Mouse (Mus musculus): ENCODE measurements around the gene Ms4a3.

Gene Ms4a3

GRCm38 (mm10) chr19:11640732-11641131 is at the start of gene Ms4a3:
TSS of gene Ms4a3 (minus strand) at chr19:11640851.
- no peak for DNase-seq

- DNase-seq, result no peak
These were observed 20.9 kb upstream of the Ms4a3 start for GRCm38 (mm10) chr19:11661562-11661961.

DNA sequence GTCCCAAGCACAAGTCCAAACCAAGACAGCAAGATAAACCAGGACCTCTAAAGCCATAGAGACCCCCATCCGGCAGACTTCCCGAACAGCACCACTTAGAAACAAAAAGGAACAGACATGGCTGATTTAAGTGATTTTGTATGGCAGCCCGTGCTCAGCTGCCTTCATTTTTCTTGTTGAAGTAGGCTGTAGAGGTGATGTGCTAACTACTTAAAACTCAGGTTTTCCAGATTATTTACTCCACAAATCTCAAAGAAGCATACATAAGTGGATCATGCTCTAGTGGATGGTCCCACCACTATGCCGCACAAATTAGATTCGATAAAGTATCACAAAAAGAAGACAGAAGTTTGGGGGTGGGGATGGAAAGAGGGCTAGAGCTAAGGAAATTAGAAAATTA is 19.8 kb upstream of the Ms4a3 start, which contains the start of gene Oosp2:
Gene Oosp2, minus strand, starts transcription at position 101 of the 400 bp plus-strand sequence.
- no peak for DNase-seq

DNA sequence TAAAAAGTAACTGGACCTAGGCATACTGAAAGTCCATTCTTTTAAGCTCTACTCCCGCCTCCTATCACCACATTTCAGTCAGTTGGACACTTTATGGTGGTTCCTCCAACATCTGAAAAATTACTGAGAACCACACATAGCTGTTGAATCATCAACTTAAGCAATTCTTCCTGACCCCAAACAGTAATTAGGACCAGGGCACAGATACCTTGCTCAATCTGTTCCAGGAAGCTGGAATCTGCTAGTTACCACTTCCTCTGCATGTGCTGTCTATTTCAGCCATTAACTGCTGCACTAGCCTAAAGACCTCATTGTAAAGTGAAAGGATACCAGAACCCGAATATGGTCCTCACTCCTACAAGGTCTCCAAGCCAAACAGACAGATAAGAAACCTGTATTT is 18.5 kb upstream of the Ms4a3 start:
- DNase-seq, result no peak

DNA sequence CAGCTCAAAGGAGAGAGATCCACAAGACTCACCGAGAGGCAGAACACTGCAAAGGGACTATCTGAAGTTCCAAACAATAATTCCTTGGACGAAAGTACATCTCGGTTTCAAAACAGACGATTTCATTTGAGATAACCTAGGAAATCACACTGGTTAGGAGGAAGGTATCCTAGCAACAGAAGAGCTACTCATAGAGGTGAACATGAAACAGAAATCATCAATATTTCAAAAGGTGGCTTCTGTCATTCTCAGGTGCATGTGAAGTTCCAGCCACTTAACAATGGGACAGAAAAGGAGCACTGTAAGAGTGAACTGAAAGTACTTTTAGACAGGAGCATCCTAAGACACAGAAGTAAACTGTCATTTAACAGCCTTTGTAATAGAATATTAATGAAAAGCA is 8.9 kb upstream of the Ms4a3 start:
- DNase-seq, result no peak

GRCm38 (mm10) chr19:11646166-11646565 is 5.5 kb upstream of the Ms4a3 start:
- DNase-seq, result no peak

- DNase-seq, result no peak
These were observed 1.6 kb downstream of the Ms4a3 start for GRCm38 (mm10) chr19:11639038-11639437.

DNA sequence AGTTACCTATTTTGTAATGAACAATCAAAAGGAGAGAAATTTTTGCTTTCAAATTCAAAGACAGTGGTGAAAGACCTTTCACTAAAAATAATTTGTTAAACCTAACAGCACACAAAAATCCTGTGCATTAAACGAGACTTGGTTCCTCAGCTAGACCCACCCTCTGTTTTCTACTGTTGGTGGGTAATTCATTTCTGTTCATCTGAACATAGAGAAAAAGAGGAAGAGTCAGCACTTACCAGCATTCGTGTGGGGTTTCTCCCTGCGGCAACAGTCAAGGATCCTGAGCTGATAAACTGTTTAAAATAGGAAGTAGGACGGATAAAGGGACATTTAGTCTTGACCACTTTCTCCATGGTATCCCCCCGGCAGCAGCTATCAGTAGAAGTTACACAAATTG is 5.1 kb downstream of the Ms4a3 start:
- no peak for DNase-seq

DNA sequence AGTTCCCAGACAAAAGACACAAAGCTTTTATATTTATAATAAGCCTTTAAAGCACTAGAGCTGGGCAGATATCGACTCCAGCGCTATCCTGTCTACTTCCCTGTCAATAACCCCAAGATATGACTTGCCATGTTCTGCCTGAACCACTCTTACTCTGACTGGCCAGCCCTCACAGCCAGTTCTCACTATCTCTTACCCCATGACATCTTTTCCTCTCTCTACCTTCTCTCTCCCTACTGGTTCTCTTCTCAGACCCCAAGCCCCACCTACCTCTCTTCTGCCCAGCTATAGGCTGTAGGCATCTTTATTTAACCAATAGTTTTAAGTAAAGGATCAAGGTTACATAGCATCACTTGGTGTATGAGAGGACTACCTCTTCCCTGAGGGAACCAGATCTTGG is 6.3 kb downstream of the Ms4a3 start:
- no peak for DNase-seq

DNA sequence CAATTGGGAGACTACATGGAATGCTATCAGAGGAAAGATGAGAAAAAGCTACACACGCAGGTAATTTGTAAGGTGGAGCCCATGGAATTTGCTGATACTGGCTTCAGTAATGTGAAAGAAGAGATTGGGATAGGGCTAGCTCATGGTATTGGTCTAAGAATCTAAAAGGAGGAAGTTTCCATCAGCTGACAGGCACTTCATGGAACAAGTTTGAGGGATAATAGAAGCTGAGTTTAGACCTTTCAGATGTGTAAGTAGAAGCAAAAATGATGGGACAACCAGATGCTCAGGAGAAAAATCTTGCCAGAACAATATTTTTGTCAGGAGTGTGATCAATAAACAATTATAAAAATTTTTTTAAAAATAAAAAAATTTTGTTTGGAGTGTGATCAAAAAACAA is 6.9 kb downstream of the Ms4a3 start:
- DNase-seq, result no peak

GRCm38 (mm10) chr19:11625231-11625630 is 15.4 kb downstream of the Ms4a3 start:
- DNase-seq, result no peak

- no peak for DNase-seq
These were observed 15.9 kb downstream of the Ms4a3 start for GRCm38 (mm10) chr19:11624800-11625199.

- no peak for DNase-seq
These were observed 17.1 kb downstream of the Ms4a3 start, which contains the start of gene Ms4a2 for GRCm38 (mm10) chr19:11623551-11623950. TSS of gene Ms4a2 (minus strand) at chr19:11623719.

- no peak for DNase-seq
These were observed 22.7 kb downstream of the Ms4a3 start for GRCm38 (mm10) chr19:11617983-11618382.

DNA sequence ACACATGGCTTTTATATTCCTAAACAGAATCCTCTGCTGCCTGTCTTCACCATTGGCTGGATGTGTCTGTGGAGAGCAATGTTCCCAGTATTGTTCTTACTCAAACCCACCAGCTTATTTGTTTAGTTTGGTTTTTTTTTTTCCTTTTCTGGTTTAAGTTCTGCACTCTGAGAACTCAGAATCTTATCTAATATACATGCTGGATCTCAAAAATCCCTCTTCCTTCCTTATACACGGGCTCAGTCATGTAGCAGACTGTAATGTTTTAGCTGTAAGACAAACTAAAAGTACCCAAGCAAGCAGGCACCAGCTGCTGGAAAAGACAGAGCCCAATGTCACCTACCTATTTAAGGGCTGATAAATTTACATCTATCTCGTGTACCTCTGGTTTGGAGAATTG is 25.8 kb downstream of the Ms4a3 start:
- DNase-seq, result no peak

GRCm38 (mm10) chr19:11613776-11614443 is 26.7 kb downstream of the Ms4a3 start:
- peak; percentile 78 to 85 for DNase-seq

DNA sequence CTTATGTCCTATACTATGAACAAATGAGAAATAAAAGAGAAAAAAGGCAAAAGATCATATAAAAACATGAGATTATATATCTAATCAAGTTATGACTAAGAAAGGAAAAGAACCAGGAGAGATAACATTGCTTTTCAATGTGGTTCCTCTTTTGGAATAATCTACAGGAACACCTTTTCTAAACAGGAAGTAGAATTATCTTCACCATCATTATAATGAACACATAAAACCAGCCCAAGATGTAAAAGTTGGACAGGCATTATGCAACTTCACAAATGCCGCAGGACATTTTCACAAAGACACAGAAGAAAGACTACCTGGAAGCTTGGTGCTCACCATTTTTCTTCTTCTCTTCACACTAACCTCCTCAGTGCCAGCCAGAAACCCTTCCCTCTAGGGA is 27.6 kb downstream of the Ms4a3 start:
- DNase-seq, result no peak

DNA sequence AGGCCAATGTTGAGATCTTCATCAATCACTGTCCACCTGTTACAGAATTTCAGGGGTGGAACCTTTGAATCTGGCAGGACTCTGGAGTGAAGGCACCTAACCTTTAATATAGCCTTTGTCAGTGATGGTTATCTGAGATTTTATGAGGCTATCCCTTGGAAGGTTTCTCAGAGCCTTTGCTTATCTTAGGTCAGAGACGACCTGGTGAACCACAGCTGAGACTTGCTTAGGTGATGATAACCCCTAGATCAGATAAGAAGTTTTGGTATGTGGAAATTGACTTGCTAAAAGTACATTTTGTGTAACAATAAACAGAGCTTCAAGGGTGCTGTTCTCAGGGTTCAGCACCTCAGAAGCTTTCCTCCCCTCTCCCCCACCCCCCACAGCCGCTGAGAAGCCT is 28.4 kb downstream of the Ms4a3 start:
- DNase-seq, result no peak

GRCm38 (mm10) chr19:11611541-11611945 is 29.1 kb downstream of the Ms4a3 start:
- DNase-seq, result peak; percentile 77 to 82

- DNase-seq, result peak; percentile 68 to 77
These were observed 32.5 kb downstream of the Ms4a3 start for GRCm38 (mm10) chr19:11608172-11608571.

- no peak for DNase-seq
These were observed 36.0 kb downstream of the Ms4a3 start, which contains the start of gene Ms4a6d for GRCm38 (mm10) chr19:11604603-11605002. TSS of gene Ms4a6d (minus strand) at chr19:11604849.

GRCm38 (mm10) chr19:11602026-11602425 is 38.6 kb downstream of the Ms4a3 start:
- DNase-seq, result peak; percentile 44 to 49

GRCm38 (mm10) chr19:11601349-11601748 is 39.3 kb downstream of the Ms4a3 start:
- DNase-seq, result no peak

- no peak for DNase-seq
These were observed 50.7 kb downstream of the Ms4a3 start for GRCm38 (mm10) chr19:11589891-11590449.

DNA sequence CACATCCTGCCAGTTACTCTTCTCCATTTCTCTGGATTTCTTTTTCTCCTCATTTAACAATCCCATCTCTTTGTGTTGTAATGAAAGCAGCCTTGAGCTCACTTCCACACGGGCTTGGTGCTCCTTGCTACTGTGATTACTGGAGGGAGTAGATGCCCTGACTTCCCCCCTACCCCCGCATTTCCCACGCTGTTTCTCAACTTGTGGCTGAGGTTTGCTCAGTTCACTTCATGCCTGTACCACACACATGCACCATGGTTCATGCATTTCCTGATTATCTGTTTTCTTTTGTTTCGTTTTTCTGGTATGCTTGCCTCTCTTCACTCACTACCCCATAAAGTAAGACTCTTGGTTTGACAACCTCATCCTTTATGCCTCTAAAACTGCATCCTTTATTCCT is 51.4 kb downstream of the Ms4a3 start:
- DNase-seq, result no peak

All from cerebellum, postnatal 10 days (tissue).